Comparison of ENCODE assay signal across 9 mouse cellular contexts in genomic region chr1:36937015-36937414, GRCm38 (mm10). TPM values are rescaled to one million over a fixed set of nuclear protein-coding genes. Genes with fewer than 3 reads are reported as not detected.
A peak's percentile ranks its signal among the peaks of the same experiment; 100 is the strongest.
DNase-seq lines count a peak whose midpoint lies in the region; ATAC-seq and TF ChIP-seq lines count a peak whose summit lies in the region.
"Had no signal": no experiment of that assay in that cellular context is flagged by ENCODE, and none has a peak within 500 bp of the region (broad histone marks: within the 10 kb centered on the region; RNA-seq: fewer than 3 reads in every experiment).

No protein-coding gene starts in this region.

- no peak overlapping the region for H3K9ac ChIP-seq in lung, embryonic 14.5 days
- H3K9ac ChIP-seq in forebrain, embryonic 16.5 days (replicated peaks; ENCODE audit: low read depth, low read length), result no peak overlapping the region
- peak overlapping the region; percentile 100 for H3K9ac ChIP-seq in liver, embryonic 13.5 days
- no peak overlapping the region for H3K9ac ChIP-seq in stomach, postnatal 0 days (ENCODE audit: low read length)

- H3K4me1 ChIP-seq in lung, embryonic 14.5 days (ENCODE audit: insufficient read depth), result peaks cover 13% of the 10 kb centered on the region
- H3K4me1 ChIP-seq in forebrain, embryonic 16.5 days (replicated peaks; ENCODE audit: control insufficient read depth, insufficient read depth, low read length), result peaks cover 32% of the 10 kb centered on the region
- peaks cover 81% of the 10 kb centered on the region for H3K4me1 ChIP-seq in liver, embryonic 13.5 days (replicated peaks)
- H3K4me1 ChIP-seq in stomach, postnatal 0 days (replicated peaks; ENCODE audit: control insufficient read depth, insufficient read depth), result no peaks in the 10 kb centered on the region

- H3K27me3 ChIP-seq in lung, embryonic 14.5 days (ENCODE audit: insufficient read depth, low read length), result no peaks in the 10 kb centered on the region
- no peaks in the 10 kb centered on the region for H3K27me3 ChIP-seq in forebrain, embryonic 16.5 days (replicated peaks; ENCODE audit: control insufficient read depth, insufficient read depth, low read length)
- H3K27me3 ChIP-seq in liver, embryonic 13.5 days, result 0 out of 2 replicates have a peak, but pooled peaks cover 5% of the 10 kb centered on the region
- no peaks in the 10 kb centered on the region for H3K27me3 ChIP-seq in stomach, postnatal 0 days (ENCODE audit: control insufficient read depth, insufficient read depth, low read length)
- H3K27me3 ChIP-seq: Patski had no signal

- no peak overlapping the region for H3K4me3 ChIP-seq in lung, embryonic 14.5 days (ENCODE audit: low read depth, low read length)
- H3K4me3 ChIP-seq in forebrain, embryonic 16.5 days (replicated peaks; ENCODE audit: low read length), result no peak overlapping the region
- peak overlapping the region; percentile 100 for H3K4me3 ChIP-seq in liver, embryonic 13.5 days (replicated peaks)
- H3K4me3 ChIP-seq in stomach, postnatal 0 days (ENCODE audit: low read depth, low read length), result no peak overlapping the region

- no peak for TF ChIP-seq EP300 in stomach, postnatal 0 days (optimal IDR thresholded peaks at IDR 0.05)

- H3K36me3 ChIP-seq in lung, embryonic 14.5 days (ENCODE audit: insufficient read depth), result no peaks in the 10 kb centered on the region
- H3K36me3 ChIP-seq in forebrain, embryonic 16.5 days (ENCODE audit: control insufficient read depth, insufficient read depth), result no peaks in the 10 kb centered on the region
- H3K36me3 ChIP-seq in liver, embryonic 13.5 days, result no peaks in the 10 kb centered on the region
- no peaks in the 10 kb centered on the region for H3K36me3 ChIP-seq in stomach, postnatal 0 days (ENCODE audit: control insufficient read depth, insufficient read depth, low read length)

- no peaks in the 10 kb centered on the region for H3K9me3 ChIP-seq in lung, embryonic 14.5 days (ENCODE audit: low read depth, low read length)
- no peaks in the 10 kb centered on the region for H3K9me3 ChIP-seq in forebrain, embryonic 16.5 days (ENCODE audit: control insufficient read depth, low read length)
- H3K9me3 ChIP-seq in liver, embryonic 13.5 days (replicated peaks), result no peaks in the 10 kb centered on the region
- no peaks in the 10 kb centered on the region for H3K9me3 ChIP-seq in stomach, postnatal 0 days (ENCODE audit: control insufficient read depth, low read length)

- no peak for ATAC-seq in lung, embryonic 14.5 days (ENCODE audit: insufficient read depth)
- no peak for ATAC-seq in forebrain, embryonic 16.5 days
- no peak for ATAC-seq in liver, embryonic 13.5 days (ENCODE audit: low read depth)
- no peak for ATAC-seq in stomach, postnatal 0 days (ENCODE audit: low FRiP score, low TSS enrichment)
- ATAC-seq: Patski had no signal

- DNase-seq in lung, embryonic 14.5 days, result no peak
- no peak for DNase-seq in lung, postnatal 25 days (ENCODE audit: low spot score)
- no peak for DNase-seq in liver, embryonic 13.5 days
- no peak for DNase-seq in stomach, postnatal 0 days (ENCODE audit: low spot score)
- no peak for DNase-seq in layer of hippocampus, postnatal 25 days (ENCODE audit: extremely low spot score in 1 of 2, low spot score in 1 of 2)
- DNase-seq in left cerebral cortex, postnatal 10 days (ENCODE audit: extremely low spot score in 1 of 2, low spot score in 2 of 2), result no peak
- DNase-seq: right cerebral cortex, postnatal 4 days had no signal

- peak overlapping the region; percentile 81 for H3K4me2 ChIP-seq in lung, embryonic 14.5 days
- peak overlapping the region; percentile 89 for H3K4me2 ChIP-seq in forebrain, embryonic 16.5 days (ENCODE audit: low read length)
- peak overlapping the region; percentile 82 for H3K4me2 ChIP-seq in liver, embryonic 13.5 days
- peak overlapping the region; percentile 74; the same call in 1 of the 2 replicates for H3K4me2 ChIP-seq in stomach, postnatal 0 days (replicated peaks; ENCODE audit: low read depth)

- no peak for TF ChIP-seq CTCF in lung, embryonic 14.5 days (IDR thresholded peaks at IDR 0.05; ENCODE audit: low read depth)
- TF ChIP-seq CTCF in stomach, postnatal 0 days (IDR thresholded peaks at IDR 0.05; ENCODE audit: low read depth), result no peak

- intact Hi-C loops in left cerebral cortex, postnatal 10 days (cut with DNase I), result loop anchor here (10.0 kb wide), 1 partner anchor 112 kb away; no protein-coding TSS in a partner anchor

- 69% methylated on average over 2 of the region's 2 CpGs for WGBS in lung, embryonic 14.5 days
- WGBS in forebrain, embryonic 16.5 days, result 89% methylated on average over 2 of the region's 2 CpGs
- 57% methylated on average over 2 of the region's 2 CpGs for WGBS in liver, embryonic 13.5 days (ENCODE audit: insufficient replicate concordance)
- WGBS in stomach, postnatal 0 days, result 32% methylated on average over 2 of the region's 2 CpGs

- no peak overlapping the region for H3K27ac ChIP-seq in lung, embryonic 14.5 days (ENCODE audit: low read depth)
- H3K27ac ChIP-seq in forebrain, embryonic 16.5 days (ENCODE audit: low read length), result no peak overlapping the region
- H3K27ac ChIP-seq in liver, embryonic 13.5 days, result peak overlapping the region; percentile 47; the same call in 1 of the 2 replicates
- H3K27ac ChIP-seq in stomach, postnatal 0 days (replicated peaks), result no peak overlapping the region

RNA-seq across cellular contexts. Expression of gene Tmem131, which starts 6.5 kb away (rescaled TPM):
- polyA plus RNA-seq in lung, embryonic 14.5 days (2014; fragmentation: Nextera tagmentation; extraction: Ambion mirVana), result 18.4 TPM in 2 replicates
- polyA plus RNA-seq in forebrain, embryonic 16.5 days (2015; fragmentation: Nextera tagmentation; extraction: Ambion mirVana), result 14.2 and 14.4 TPM in 2 replicates
- 6.5 and 8.7 TPM in 2 replicates for polyA plus RNA-seq in liver, embryonic 13.5 days (2015; fragmentation: Nextera tagmentation; extraction: Ambion mirVana)
- polyA plus RNA-seq in stomach, postnatal 0 days (2015; fragmentation: Nextera tagmentation; extraction: Ambion mirVana), result 6.1 and 6.8 TPM in 2 replicates
- total RNA-seq in layer of hippocampus, postnatal 25 days (2021), result 10 to 100 TPM; 48.4 to 61.9 TPM
- total RNA-seq in left cerebral cortex, postnatal 10 days (2021), result 10 to 100 TPM; 61.2 to 63.6 TPM
